Mouse (Mus musculus): Measurements from ENCODE around the gene Hsd17b14. TPM values are rescaled to one million over a fixed set of nuclear protein-coding genes. Genes with fewer than 3 reads are reported as not detected.

The Hsd17b14 gene
- not detected for polyA plus RNA-seq (2014; fragmentation: Illumina TruSeq; extraction: RNeasy Lipid Tissue Mini Kit (QIAGEN cat#74804))

DNA sequence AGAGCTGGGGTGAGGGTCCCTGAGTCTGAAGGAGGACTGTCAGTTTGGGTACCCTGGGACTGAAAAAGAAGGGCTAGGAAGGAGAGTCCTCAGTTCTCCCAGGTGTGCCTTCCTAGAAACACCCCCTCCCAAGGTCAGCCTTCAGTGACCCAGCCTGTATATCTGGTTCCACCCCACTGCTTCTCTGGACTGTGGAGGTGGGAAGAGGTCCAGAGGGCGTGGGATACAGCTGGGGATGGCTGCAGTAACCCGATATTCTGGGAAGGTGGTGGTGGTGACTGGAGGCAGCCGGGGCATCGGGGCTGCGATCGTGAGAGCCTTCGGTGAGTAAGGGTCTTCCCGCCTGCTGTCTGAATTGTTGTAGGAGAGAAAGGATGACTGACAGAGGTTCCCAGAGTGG, at the start of gene Hsd17b14:
Gene Hsd17b14, plus strand, starts transcription at position 150 of the 400 bp plus-strand sequence.

DNA sequence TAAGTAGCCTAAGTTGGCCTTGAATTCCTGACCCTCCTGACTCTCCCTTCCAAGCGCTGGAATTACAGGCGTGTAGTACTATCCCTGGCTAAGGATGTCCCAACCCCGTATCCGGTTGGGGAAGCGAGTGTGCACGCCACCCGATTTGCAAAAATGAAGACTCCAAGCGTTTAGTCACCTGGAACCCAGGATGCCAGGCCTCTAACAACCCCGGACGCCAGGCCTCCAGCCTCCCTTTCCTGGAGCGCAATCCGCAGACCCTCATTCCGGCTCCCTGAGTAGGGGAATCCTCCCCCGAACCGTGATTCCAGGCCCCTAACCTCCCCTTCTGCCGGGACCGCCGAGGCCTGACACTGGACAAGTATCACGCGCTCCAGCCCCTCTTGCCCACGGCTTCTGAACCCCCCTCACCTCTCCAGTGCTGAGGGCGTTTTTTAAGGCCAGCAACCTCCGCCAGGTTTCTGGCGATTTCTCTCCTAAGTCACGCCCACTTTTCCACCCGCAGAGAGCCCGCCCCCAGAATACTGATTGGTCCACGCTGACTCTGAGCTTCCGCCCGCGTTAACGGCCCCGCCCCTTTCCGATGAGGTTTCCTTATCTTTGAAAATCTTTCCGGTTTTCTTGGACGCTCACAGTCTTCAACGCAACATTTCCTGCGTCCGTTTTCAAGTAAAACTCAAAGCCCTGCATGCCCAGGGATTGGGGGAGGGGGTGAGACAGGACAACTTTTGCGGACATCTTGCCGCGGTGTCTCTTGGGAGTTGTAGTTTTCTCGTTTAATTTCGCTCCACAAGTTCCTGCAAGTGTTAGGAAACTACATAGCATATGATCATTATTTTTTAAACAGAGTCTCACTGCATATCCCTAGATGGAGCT, 44.5 kb upstream of the Hsd17b14 start, which contains the start of gene Nucb1:
Gene Nucb1, minus strand, starts transcription at position 495 of the 876 bp plus-strand sequence.

DNA sequence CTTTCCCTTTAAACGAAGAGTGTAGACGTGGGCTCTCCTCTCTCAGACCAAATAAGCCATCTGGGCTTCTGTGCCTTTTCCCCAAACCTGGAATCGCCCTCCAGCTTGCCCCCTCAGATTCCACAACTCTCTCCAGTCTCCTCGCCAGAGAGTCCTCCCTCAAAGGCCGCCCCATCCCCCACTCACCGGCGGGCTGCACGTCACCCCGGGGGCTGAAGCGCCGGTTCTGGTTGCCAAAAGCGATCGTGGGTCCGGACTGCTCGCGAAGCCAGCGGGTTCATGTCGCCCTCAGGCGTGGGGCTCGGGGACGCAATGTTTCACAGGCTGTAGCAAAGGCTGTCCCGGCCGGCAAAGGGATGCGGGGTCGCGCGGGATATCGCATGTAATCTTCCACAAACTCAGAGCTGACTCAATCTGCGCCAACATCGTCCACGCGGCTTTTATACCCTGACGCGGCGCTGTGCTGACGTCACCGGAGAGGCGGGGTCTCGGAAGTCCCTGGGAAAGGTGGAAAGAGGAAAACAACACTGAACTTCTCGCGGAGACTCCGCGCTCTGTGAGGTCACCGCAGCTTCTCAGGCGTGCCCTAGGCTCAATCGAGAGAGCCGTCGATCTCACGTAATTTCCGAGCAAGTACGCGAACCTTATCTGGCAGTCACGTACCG, 28.8 kb upstream of the Hsd17b14 start, which contains the start of the genes Ppp1r15a and Plekha4:
Gene Ppp1r15a, minus strand, starts transcription at position 460 of the 665 bp plus-strand sequence.
Gene Plekha4, plus strand, starts transcription at position 522 of the 665 bp plus-strand sequence.

DNA sequence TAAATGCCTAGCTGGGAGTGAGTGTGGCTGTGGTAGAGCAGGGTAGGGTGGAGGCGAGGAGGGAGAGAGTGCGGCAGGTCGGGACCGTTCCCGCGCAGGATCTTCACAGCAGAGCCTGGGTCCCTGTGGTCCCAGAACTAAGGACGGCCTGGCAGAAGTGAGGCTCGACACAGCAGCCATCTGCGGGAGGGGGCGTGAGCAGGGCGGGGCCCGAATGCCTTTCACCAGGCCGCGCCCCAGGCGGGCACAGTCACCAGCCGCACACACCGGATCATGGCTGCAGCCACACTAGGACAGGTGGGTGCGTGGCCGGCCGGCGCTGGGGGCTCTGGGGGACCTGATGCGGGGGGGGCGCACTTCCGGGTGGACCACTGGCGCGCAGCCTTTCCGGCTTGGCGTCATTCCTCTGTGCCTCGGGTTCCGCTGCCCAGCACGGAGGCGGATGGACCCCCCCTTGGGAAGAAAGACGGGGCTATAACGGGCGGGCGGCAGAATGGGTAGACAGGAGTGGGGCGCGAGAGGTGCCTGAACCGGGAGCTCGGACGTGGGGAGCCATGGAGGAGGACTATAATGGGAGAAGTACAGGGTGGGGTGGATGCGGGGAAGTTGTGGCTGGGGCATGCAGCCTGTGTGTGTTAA, 15.5 kb downstream of the Hsd17b14 start, which contains the start of gene Bcat2:
Gene Bcat2, plus strand, starts transcription at position 51 of the 639 bp plus-strand sequence.

DNA sequence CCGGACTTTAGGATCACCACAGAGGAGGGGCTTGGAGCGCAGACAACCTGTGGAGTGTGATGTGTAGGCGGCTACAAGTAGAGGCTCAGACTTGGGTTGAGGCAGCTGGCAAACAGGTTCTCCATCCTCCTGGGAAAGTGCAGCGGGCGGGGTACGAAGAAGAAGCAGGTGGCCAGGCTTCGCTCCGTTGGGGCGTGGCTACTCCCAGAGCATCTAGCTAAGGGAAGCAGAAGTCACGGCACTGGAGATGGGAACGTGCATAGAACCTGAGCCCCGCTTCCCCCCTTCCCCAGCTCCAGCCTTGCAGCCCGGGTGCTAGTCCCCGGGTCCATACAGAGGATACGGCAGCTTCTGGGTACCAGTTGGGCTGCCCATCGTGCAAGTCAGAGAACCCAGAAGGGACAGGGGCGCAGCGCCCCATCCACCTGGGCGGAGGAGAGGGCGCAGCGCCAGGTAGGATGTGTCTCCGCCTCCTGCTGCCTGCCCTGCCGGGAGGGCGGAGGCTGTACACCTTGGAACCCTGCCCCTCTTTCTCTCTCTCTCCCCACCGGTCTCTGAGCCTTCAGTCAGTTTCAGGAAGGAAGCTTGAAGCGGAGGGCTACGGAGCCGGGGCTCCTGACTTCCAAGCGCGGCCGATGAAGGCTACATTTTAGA, 62.5 kb downstream of the Hsd17b14 start, which contains the start of gene Fut1:
Gene Fut1, plus strand, starts transcription at position 248 of the 654 bp plus-strand sequence.

Other genes starting within 250 kb of the Hsd17b14 start
- gene Trpm4, start 221.1 kb upstream of the Hsd17b14 start, polyA plus RNA-seq (2014; fragmentation: Illumina TruSeq; extraction: RNeasy Lipid Tissue Mini Kit (QIAGEN cat#74804)), result 0.46 TPM
- 0.31 TPM for gene Hrc, start 219.6 kb upstream of the Hsd17b14 start, polyA plus RNA-seq (2014; fragmentation: Illumina TruSeq; extraction: RNeasy Lipid Tissue Mini Kit (QIAGEN cat#74804))
- gene Ppfia3, start 187.9 kb upstream of the Hsd17b14 start, polyA plus RNA-seq (2014; fragmentation: Illumina TruSeq; extraction: RNeasy Lipid Tissue Mini Kit (QIAGEN cat#74804)), result not detected
- gene Lin7b, start 184.3 kb upstream of the Hsd17b14 start, polyA plus RNA-seq (2014; fragmentation: Illumina TruSeq; extraction: RNeasy Lipid Tissue Mini Kit (QIAGEN cat#74804)), result not detected
- 78.5 TPM for gene Snrnp70, start 159.2 kb upstream of the Hsd17b14 start, polyA plus RNA-seq (2014; fragmentation: Illumina TruSeq; extraction: RNeasy Lipid Tissue Mini Kit (QIAGEN cat#74804))
- not detected for gene Kcna7, start 149.2 kb upstream of the Hsd17b14 start, polyA plus RNA-seq (2014; fragmentation: Illumina TruSeq; extraction: RNeasy Lipid Tissue Mini Kit (QIAGEN cat#74804))
- 2.6 TPM for gene Ntf5, start 141.2 kb upstream of the Hsd17b14 start, polyA plus RNA-seq (2014; fragmentation: Illumina TruSeq; extraction: RNeasy Lipid Tissue Mini Kit (QIAGEN cat#74804))
- gene Lhb, start 134.1 kb upstream of the Hsd17b14 start, polyA plus RNA-seq (2014; fragmentation: Illumina TruSeq; extraction: RNeasy Lipid Tissue Mini Kit (QIAGEN cat#74804)), result not detected
- gene Gys1, start 120.0 kb upstream of the Hsd17b14 start, polyA plus RNA-seq (2014; fragmentation: Illumina TruSeq; extraction: RNeasy Lipid Tissue Mini Kit (QIAGEN cat#74804)), result 4.5 TPM
- 2.1 TPM for gene Ruvbl2, start 116.8 kb upstream of the Hsd17b14 start, polyA plus RNA-seq (2014; fragmentation: Illumina TruSeq; extraction: RNeasy Lipid Tissue Mini Kit (QIAGEN cat#74804))
- gene Ftl1, start 95.0 kb upstream of the Hsd17b14 start, polyA plus RNA-seq (2014; fragmentation: Illumina TruSeq; extraction: RNeasy Lipid Tissue Mini Kit (QIAGEN cat#74804)), result 0.88 TPM
- 1.9 TPM for gene Bax, start 88.0 kb upstream of the Hsd17b14 start, polyA plus RNA-seq (2014; fragmentation: Illumina TruSeq; extraction: RNeasy Lipid Tissue Mini Kit (QIAGEN cat#74804))
- gene Tulp2, start 73.0 kb upstream of the Hsd17b14 start, polyA plus RNA-seq (2014; fragmentation: Illumina TruSeq; extraction: RNeasy Lipid Tissue Mini Kit (QIAGEN cat#74804)), result 2.3 TPM
- gene Gm45808, start 68.1 kb upstream of the Hsd17b14 start, polyA plus RNA-seq (2014; fragmentation: Illumina TruSeq; extraction: RNeasy Lipid Tissue Mini Kit (QIAGEN cat#74804)), result not detected
- 28.5 TPM for gene Dhdh, start 66.1 kb upstream of the Hsd17b14 start, polyA plus RNA-seq (2014; fragmentation: Illumina TruSeq; extraction: RNeasy Lipid Tissue Mini Kit (QIAGEN cat#74804))
- 55.5 TPM for gene Nucb1, start 44.5 kb upstream of the Hsd17b14 start, polyA plus RNA-seq (2014; fragmentation: Illumina TruSeq; extraction: RNeasy Lipid Tissue Mini Kit (QIAGEN cat#74804))
- gene Ppp1r15a, start 28.6 kb upstream of the Hsd17b14 start, polyA plus RNA-seq (2014; fragmentation: Illumina TruSeq; extraction: RNeasy Lipid Tissue Mini Kit (QIAGEN cat#74804)), result 2.3 TPM
- 0.43 TPM for gene Plekha4, start 28.6 kb upstream of the Hsd17b14 start, polyA plus RNA-seq (2014; fragmentation: Illumina TruSeq; extraction: RNeasy Lipid Tissue Mini Kit (QIAGEN cat#74804))
- gene Bcat2, start 15.3 kb downstream of the Hsd17b14 start, polyA plus RNA-seq (2014; fragmentation: Illumina TruSeq; extraction: RNeasy Lipid Tissue Mini Kit (QIAGEN cat#74804)), result 2.1 TPM
- gene Fgf21, start 60.6 kb downstream of the Hsd17b14 start, polyA plus RNA-seq (2014; fragmentation: Illumina TruSeq; extraction: RNeasy Lipid Tissue Mini Kit (QIAGEN cat#74804)), result not detected
- gene Fut1, start 62.4 kb downstream of the Hsd17b14 start, polyA plus RNA-seq (2014; fragmentation: Illumina TruSeq; extraction: RNeasy Lipid Tissue Mini Kit (QIAGEN cat#74804)), result not detected
- gene Izumo1, start 66.9 kb downstream of the Hsd17b14 start, polyA plus RNA-seq (2014; fragmentation: Illumina TruSeq; extraction: RNeasy Lipid Tissue Mini Kit (QIAGEN cat#74804)), result not detected
- gene Rasip1, start 72.6 kb downstream of the Hsd17b14 start, polyA plus RNA-seq (2014; fragmentation: Illumina TruSeq; extraction: RNeasy Lipid Tissue Mini Kit (QIAGEN cat#74804)), result not detected
- gene Mamstr, start 85.1 kb downstream of the Hsd17b14 start, polyA plus RNA-seq (2014; fragmentation: Illumina TruSeq; extraction: RNeasy Lipid Tissue Mini Kit (QIAGEN cat#74804)), result 0.51 TPM
- gene Fut2, start 111.5 kb downstream of the Hsd17b14 start, polyA plus RNA-seq (2014; fragmentation: Illumina TruSeq; extraction: RNeasy Lipid Tissue Mini Kit (QIAGEN cat#74804)), result 0.94 TPM
- not detected for gene Ntn5, start 129.1 kb downstream of the Hsd17b14 start, polyA plus RNA-seq (2014; fragmentation: Illumina TruSeq; extraction: RNeasy Lipid Tissue Mini Kit (QIAGEN cat#74804))
- gene Sec1, start 139.5 kb downstream of the Hsd17b14 start, polyA plus RNA-seq (2014; fragmentation: Illumina TruSeq; extraction: RNeasy Lipid Tissue Mini Kit (QIAGEN cat#74804)), result not detected
- not detected for gene Car11, start 144.9 kb downstream of the Hsd17b14 start, polyA plus RNA-seq (2014; fragmentation: Illumina TruSeq; extraction: RNeasy Lipid Tissue Mini Kit (QIAGEN cat#74804))
- 10.6 TPM for gene Dbp, start 150.2 kb downstream of the Hsd17b14 start, polyA plus RNA-seq (2014; fragmentation: Illumina TruSeq; extraction: RNeasy Lipid Tissue Mini Kit (QIAGEN cat#74804))
- 1.6 TPM for gene Rpl18, start 160.6 kb downstream of the Hsd17b14 start, polyA plus RNA-seq (2014; fragmentation: Illumina TruSeq; extraction: RNeasy Lipid Tissue Mini Kit (QIAGEN cat#74804))
- 0.40 TPM for gene Sphk2, start 163.1 kb downstream of the Hsd17b14 start, polyA plus RNA-seq (2014; fragmentation: Illumina TruSeq; extraction: RNeasy Lipid Tissue Mini Kit (QIAGEN cat#74804))
- not detected for gene Fam83e, start 166.3 kb downstream of the Hsd17b14 start, polyA plus RNA-seq (2014; fragmentation: Illumina TruSeq; extraction: RNeasy Lipid Tissue Mini Kit (QIAGEN cat#74804))
- gene Spaca4, start 170.9 kb downstream of the Hsd17b14 start, polyA plus RNA-seq (2014; fragmentation: Illumina TruSeq; extraction: RNeasy Lipid Tissue Mini Kit (QIAGEN cat#74804)), result not detected
- not detected for gene Lmtk3, start 228.8 kb downstream of the Hsd17b14 start, polyA plus RNA-seq (2014; fragmentation: Illumina TruSeq; extraction: RNeasy Lipid Tissue Mini Kit (QIAGEN cat#74804))
- not detected for gene Sult2b1, start 229.8 kb downstream of the Hsd17b14 start, polyA plus RNA-seq (2014; fragmentation: Illumina TruSeq; extraction: RNeasy Lipid Tissue Mini Kit (QIAGEN cat#74804))